Mouse (Mus musculus) left cerebral cortex, adult 11 months (tissue): ENCODE data around the gene Hoxa7.

ENCODE experiments used
- DNase-seq: peaks from one replicate; pipeline ENCODE4 v3.0.0; 2022; ENCODE audit warnings: low spot score

Gene Hoxa7

DNA sequence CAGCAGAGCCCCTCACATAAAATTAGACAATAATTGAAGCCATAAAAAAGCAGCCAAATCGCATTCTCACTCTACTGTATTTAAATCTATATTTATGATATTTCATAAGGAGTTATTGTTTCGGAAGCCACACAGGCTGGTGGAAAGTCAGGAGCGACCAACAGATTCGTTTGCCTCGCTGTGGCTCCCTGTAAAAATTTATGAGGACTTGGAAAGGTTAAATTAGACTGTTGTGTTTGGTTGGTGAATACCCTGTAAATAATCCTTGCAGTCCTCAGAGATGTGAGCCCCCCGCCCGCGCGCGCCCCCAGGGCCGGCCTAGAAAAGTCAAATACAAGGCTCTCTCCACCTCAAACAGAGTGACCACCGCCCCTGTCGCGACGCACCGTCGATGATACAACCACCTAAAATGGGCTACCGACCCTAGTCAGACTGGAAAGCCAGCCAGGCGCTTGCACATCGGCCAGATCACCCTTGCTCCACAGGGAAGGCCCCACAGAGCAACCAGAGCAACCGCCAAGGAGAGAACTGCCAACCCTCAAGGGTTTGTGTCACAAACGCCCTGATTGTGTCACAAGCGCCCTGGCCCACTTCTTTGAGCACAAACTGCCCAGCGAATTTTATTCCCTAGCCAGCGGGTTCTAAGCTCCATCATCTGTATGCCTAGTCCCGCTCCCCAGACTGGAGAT, 5.1 kb upstream of the Hoxa7 start:
- DNase-seq, result no peak

DNA sequence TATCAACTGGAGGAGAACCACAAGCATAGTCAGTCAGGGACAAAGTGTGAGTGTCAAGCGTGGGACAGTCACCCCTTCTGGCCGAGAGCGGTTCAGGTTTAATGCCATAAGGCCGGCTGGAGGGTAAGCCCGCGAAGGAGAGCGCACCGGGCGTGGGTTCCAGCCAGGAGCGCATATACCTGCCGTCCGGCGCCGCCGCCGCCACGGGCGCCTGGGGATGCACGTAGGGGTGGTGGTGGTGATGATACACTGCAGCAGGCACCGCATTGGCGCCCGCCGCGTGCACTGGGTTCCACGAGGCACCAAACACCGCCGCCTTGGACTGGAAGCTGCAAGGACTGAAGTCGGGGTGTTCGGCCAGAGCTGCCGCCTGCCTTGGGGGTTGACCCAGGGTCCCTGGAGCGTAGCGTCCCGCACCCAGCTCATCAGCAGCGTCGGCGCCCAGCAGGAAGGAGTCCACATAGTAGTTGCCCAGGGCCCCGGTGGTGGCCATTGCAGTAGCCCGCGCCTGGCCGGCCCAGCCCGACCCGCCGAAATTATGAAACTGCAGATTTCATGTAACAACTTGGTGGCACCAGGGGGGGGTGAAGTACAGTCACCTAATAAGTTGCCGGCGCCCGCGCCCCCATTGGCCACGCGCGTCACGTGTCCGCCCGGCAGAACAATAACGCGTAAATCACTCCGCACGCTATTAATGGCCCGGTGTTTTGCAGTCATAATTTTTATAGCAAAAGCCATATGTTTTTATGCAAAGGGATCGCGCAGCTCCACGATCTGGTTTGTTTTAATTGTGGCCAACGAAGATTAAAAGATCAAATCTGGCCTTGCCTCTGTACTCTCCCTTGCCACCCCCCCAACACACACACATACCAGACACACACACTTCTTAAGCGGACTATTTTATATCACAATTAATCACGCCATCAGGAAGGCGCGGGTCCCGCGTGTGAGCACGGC, 4.2 kb upstream of the Hoxa7 start:
- no peak for DNase-seq

DNA sequence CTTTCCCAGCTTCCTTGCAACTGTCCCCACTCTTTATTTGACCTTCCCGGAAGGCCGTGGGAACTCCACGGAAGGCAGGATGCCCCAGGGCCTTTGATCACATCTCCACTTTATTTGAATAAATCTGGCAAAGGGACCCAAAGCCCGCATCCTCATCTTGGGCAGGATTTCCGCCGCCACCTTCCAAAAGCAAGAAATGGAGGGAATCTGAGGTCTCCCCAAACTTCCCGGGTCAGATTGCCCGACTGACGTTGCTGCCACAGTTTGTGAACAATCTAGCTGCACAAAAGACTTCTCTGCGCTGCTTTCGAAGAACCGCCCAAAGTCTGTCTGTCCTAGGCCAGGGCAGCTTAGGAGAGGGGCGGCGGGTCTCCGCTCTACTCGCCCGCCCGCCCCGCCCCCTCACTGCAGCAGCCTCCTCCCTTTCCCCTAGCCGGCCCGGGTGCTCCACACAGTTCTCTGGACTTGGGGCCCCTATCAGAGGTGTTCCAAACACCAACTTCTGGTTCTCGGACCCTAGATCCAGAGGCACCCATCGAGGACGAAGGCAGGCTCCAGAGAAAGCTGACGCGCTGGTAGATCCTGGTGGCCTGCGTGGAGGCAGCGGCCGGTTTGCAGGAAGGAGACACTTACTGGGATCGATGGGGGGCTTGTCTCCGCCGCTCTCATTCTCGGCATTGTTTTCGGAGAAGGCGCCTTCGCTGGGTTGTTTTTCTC, 3.4 kb upstream of the Hoxa7 start:
- no peak for DNase-seq

DNA sequence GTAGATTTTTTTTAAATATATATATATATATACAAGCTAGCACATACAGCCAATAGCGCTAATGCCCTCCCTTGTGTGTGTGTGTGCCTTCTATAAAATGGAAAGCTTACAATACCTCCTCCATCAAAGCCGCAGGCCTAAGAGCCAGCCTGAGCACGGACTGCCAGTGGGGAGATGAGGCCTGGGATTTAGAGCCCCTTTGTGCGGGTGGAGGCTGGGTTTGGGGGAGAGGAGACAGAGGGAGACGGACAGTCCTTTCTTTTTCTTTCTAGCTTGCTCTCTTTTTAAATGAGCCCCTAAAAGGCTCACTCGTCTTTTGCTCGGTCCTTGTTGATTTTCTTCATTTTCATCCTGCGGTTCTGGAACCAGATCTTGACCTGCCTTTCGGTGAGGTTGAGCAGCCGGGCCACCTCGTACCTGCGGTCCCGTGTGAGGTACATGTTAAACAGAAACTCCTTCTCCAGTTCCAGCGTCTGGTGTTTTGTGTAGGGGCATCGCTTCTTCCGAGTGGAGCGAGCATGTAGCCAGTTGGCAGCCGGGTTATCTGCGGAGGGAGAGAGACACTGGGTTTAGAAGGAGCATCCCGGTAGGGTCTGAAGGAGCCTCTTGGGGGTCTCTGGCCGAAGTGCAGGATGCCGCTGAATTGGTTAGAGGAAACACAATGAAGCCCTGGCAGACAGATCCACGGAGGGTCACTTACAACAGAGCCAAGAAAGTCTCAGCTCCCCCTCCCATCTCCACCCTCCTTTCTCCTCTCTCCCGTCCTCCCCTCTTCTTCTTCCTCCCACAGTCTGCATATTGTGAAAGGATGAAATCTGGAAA, 2.5 kb upstream of the Hoxa7 start:
- no peak for DNase-seq

DNA sequence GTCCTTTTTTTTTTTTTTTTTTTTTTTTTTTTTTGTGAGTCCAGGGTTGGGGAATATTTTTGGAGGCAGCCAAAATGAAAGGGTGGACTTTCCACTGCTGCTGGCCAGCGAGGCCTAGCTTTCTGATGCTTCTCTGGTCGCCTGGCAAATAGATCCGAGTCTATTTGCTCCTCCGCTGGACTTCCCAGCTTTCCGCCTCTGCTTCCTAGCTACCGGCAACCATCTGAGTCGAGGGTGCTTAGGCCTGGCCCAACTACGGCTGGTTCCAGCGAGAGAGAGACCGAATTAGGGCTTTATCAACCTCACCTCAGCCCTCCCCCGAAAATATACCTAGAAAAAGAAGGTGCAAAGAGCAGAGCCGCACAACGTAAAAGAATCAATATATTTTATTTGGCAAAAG, 1.1 kb upstream of the Hoxa7 start:
- DNase-seq, result no peak

DNA sequence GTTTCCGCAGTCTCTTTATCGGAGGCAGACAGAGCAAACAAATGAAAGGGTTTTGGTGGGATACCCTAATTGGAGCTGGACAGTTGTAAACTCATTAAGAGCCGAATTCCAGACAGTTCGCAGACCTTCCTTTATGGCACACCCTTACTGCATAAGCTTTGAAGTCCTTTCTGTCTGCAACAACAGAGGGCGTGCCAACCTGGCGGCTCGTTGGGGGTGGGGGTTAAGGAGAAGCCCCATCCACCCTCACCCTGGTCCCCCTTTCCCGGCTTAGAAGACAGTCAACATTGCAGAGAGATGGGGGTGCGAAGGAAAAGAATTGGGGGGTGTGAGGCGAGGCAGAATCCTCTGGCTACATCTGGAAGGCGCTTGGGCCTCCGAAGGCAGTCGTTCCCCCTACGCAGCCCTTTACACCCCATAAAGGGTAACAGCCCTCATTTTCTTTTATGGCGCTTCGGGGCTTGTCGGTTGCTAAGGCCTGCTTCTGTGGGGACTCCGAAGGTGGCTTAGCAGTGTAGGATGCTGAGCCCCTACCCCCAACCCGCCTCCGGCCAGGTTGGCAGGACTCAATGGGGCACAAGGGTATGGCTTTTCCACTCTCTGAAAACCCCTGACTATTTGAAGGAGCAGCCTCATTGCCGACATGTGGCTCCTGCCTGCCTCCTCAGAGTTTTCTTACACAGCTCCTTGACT, 485 bp upstream of the Hoxa7 start:
- no peak for DNase-seq

DNA sequence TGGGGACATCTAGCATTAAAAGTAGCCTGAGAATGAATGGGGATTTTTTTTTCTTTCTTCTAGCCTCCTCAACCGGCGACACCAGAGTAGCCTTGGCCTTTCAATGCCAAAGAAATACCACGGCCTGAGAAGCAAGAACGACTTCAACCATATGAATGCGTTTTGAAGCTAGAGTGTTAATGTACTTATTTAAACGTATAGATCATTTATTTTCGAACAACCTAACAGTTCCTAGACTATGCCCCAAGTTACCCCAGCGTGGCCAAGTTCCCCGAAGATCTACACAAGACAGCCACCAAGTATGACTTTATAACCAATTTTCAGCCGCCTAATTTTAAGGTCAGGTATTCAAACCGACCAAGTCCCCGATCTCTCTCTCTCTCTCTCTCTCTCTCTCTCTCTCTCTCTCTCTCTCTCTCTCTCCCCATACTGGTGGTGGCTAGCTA, 766 bp downstream of the Hoxa7 start:
- no peak for DNase-seq

DNA sequence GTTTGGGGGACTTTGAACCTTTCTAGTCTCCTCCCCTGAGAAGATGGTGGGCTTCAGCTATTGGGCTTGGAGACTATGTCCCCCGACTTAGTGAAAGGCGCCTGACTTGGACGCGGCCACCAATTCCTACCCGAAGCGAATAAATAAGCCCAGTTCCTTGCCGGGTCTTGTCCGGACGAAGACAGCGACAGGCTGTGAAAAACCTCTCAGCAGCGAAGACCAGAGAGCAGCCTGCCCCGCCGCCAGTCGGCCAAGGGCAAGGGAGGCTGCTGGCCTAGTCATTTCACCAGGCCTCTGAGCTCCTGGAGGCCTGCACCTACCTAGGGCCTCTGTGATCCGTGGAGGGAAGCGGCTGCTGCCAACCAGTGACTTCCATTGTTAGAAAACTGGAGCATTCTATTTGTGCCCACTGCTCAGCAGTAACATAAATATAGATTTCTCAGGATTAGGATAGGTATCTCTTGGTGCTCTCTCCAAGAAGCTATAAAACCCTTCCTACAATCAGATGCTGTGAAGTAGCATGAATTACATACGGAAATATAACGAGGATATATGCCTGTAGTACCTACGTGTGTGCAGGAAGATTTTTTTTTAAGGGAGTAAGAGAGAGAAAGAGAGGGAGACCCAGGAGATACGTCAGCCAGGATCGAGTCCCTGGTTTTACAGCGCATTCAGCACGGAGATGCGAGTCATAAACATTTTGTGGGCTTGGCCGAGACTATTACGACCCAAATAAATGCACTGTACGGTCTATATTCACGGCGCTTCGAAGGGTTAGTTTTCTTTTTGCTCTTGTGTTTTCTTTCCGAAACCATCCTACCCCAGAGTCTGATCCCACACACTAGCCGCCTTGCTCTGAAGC, 1.4 kb downstream of the Hoxa7 start:
- DNase-seq, result no peak

DNA sequence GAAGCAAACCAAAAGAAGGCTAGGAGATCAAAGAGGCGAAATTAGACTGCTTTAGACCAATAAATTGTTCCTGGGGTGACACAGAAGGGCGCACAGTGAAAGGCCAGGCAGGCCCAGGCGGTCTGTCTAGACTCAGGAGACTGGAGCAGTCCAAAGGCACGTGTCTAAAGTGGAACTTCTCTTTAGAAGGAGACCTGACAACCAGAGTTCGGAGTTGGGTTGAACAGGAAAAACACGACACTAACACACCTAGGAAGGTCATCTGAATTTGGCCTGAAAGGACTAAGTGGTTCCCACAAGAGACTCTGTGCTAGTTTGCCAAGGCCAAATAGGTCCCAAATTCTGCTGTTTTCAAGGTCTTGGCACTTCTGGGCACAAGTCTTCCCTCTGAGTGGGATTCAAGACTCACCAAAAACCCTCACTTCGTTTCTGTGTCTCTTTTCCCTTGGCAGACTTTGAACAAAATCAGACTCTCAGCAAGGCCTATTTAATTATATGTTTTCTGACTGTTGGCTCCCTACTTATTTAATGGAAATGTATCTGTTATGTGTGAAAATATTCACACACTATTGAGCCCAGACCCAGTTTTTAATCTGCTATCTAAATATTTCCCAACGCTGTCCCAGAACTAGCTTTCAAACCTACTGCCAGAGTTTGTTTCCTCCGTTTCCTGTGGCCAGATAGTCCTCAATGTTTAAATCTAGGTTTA, 2.3 kb downstream of the Hoxa7 start:
- no peak for DNase-seq

DNA sequence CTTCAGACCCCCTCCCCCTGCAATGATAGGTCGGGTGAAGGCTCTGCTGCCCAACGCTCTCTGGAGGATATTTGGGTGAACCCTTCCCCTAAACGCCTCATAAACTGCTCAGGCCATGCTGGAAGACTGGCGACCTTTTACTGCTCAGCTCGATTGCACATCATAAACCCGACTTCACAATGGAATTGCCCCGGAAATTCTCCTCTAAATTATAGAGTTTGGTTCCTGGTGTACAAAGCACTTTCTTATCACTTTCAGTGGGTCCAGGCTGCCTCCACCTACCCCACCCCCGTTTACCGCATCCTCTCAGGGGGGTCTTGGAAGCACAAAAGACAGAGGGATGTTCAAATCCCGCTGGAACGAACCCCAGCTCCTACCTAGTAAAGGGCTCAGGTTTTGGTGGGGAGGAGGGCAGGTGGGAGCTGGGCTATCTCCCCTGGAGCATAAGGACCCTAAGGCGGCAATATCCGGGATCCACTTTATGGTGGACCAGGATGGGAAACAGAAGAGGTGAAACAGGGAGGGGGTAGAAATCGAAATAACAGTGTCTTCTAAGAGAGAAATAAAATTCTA, 2.9 kb downstream of the Hoxa7 start:
- DNase-seq, result no peak

DNA sequence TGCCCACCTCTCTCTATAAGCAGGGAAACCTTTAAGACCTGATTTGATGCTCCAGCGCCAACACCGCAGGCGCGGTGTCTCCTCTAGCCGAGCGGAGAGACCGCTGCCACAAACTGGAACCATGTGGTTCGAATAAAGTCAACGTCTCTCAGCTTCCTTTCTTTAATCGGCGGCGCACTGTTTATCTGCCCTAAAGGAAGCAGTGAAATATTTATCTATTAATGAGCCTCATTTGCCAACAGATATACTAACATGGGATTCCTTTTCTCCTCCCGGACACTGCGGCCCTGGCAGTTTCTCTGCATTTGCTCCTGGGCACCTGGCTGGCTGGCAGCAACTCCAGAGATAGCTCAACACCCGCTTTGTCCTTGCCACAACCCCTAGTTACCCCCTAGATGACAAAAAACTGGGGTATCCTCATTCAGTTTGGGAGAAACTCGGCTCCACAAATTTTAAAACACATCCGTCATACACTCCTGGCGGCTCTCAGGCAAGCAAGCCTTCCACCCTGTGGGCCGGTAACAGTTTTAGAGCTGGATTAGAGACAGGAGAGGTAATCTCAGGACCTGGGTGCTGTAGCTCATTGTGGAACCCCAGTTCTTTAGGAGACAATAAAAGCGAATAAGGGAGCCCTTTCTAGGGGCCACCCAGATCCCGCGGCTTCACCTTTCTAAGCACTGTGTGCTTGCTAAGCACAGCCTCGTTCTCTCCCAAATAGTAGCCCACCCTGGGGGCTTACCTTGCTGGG, 3.6 kb downstream of the Hoxa7 start:
- DNase-seq, result no peak

DNA sequence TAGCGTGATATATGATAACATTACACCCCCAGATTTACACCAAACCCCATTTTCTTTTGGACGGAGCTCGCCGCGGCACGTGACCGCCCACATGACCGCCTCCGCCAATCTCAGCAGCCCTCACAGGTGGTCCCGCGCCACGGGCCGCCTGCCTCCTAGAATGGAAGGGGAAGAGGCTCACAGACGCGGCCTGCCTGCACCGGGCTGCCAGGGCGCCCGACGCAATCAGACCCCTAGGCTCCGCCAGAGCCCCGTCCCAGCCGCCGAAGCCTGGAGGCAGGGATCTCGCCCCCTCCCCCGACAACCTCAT, 4.2 kb downstream of the Hoxa7 start:
- no peak for DNase-seq

DNA sequence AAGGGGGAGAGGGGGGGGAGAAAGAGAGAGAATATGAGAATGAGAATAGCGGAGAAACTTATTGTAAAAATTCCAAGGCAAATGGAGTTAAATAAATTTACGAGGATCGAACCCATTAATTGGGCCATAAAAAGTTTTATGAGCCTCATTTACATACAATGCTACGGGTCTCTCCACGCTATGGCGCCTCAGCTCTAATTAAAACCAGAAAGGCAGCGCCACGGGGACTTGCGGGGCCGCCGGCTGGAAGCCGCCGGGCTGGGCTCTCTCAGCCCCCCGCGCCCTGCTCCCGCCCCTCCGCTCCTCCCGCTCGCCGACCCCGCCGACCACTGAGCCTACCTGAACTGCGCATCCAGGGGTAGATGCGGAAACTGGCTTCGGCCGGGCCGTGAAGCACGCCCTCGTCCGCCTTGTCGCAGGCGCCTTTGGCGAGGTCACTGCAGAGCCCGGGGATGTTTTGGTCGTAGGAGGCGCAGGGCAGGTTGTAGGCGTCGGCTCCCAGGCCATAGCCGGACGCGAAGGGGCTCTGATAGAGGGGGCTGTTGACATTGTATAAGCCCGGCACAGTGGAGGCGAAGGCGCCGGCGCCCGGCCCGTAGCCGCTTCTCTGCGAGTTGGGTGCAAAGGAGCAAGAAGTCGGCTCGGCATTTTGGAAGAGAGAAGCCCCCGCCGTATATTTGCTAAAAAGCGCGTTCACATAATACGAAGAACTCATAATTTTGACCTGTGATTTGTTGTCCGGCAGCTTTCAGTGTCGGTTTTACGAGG, 4.8 kb downstream of the Hoxa7 start:
- DNase-seq, result no peak

DNA sequence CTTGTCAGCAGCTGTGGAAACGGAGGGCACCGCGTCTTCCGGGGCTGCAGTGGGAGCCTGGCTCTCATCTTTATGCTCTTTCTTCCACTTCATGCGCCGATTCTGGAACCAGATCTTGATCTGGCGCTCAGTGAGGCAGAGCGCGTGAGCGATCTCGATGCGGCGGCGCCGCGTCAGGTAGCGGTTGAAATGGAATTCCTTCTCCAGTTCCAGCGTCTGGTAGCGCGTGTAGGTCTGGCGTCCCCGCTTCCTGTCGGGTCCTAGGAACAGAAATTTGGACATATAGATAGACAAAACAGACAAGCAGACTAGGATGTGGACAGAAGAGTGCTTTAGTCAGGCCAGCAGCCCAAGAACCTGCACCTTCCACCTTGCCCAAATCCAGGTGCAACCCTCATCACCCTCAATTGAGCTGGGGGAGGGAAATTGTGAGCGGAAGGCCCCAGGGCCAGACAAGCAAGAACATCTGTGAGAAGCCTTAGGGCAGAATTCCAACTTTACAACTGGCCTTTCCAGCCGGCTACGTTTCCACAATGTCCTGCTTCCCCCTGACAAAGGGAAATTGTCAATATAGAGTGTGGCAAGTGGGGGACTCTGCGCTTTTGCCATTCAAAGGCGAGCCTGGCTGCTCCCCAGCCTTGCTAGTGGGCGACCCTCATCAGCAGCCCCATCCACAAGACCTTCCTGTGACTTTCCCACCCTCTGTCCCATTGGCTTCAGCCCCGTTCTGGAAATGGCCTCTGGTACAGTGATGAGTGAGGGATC, 5.7 kb downstream of the Hoxa7 start:
- DNase-seq, result no peak

DNA sequence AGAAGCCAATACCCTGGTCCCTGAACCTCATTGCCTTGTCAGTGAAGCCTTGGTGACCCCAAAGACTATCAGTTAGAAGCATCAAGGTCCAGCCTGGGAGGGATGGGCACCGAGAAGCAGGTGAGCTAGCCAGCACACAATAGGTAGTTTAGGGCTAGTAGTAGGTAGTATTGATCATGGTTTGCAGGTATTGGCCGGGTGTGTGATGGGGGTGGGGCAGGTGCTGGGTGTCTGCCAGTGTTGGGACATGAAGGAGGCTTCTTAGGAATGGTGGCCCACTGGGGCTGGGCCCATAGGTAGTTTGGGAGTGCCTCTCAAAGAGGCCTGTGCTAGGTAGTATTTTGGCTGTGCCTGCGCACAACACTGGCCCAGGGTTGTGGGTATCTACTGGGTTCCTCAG, 6.6 kb downstream of the Hoxa7 start:
- DNase-seq, result no peak

DNA sequence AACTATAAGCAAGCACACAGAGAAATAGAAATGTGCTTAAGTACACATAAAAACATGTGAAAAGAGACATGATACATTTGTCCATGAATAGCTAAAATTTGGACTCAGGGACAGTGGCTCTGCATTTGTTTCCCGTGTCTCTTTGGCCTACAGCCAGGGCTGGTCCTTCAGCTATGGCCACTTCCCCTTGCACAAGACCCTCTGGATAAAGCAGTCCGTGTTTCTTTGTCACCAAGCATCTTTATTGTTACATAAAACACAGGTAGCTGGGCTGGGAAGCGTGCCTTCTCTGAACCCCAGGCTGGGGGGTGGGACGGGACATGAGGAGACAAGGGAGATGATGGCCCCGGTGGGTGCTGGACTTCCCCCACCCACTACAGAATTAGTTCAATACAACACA, 7.4 kb downstream of the Hoxa7 start:
- no peak for DNase-seq
